Mouse (Mus musculus): ENCODE results near the gene Gm42421. TPM values are rescaled to one million over a fixed set of nuclear protein-coding genes. Genes with fewer than 3 reads are reported as not detected.

Gene Gm42421
- total RNA-seq, 2 experiments from 2014 or later, result 0.46 TPM; not detected in 1

Other genes starting within 250 kb of the Gm42421 start
- 10 to 100 TPM; 13.2 to 14.9 TPM for gene Usp42, start 195.9 kb upstream of the Gm42421 start, total RNA-seq (2021)
- gene Eif2ak1, start 110.4 kb upstream of the Gm42421 start, total RNA-seq (2021), result 10 to 100 TPM; 34.9 to 39.2 TPM
- not detected for gene Ankrd61, start 30.5 kb upstream of the Gm42421 start, total RNA-seq (2021)
- 10 to 100 TPM; 38.3 to 39.0 TPM for gene Aimp2, start 18.3 kb upstream of the Gm42421 start, total RNA-seq (2021)
- gene Pms2, start 18.2 kb upstream of the Gm42421 start, total RNA-seq (2021), result 1 to 10 TPM; 9.3 to 9.4 TPM
- 1 to 10 TPM; 1.8 to 8.8 TPM for gene Rsph10b, start 4.9 kb downstream of the Gm42421 start, total RNA-seq (2021)
- 10 to 100 TPM; 54.1 to 62.9 TPM for gene Ccz1, start 86.7 kb downstream of the Gm42421 start, total RNA-seq (2021)
- not detected for gene Ocm, start 98.5 kb downstream of the Gm42421 start, total RNA-seq (2021)
- 10 to 100 TPM; 33.6 to 34.1 TPM for gene Lmtk2, start 172.3 kb downstream of the Gm42421 start, total RNA-seq (2021)